Mouse (Mus musculus): ENCODE results near the gene Stum.

DNA sequence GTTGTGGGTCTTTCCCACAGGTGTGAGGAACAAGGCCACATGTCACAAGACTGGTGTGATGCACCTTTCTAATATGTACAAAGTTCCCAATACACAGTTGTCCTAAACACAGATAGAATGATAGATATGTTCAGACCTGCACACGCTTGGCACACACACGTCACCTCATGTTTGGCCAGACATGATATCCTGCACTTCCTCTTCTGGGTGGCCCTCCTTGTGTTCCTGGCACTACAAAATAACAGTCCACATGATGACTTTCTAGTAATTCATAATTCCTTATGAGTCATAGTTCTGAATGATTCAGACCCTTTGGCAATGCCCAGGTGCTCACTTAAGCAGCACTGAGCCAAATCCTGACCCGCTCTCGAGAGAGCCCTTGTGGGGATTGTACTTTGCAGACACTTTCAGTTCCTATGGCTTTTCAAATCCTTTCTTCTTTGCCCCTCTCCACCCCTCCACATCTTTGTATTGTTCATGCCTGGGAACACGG is 20.3 kb downstream of the Stum start:
- TF ChIP-seq CTCF (IDR thresholded peaks at IDR 0.05; ENCODE audit: low read depth) (no peak), EP300 (IDR thresholded peaks at IDR 0.05; ENCODE audit: low read depth) (no peak)

All from liver, postnatal 0 days (tissue).